Mouse (Mus musculus): ENCODE data around the gene Arhgap32. TPM values are rescaled to one million over a fixed set of nuclear protein-coding genes. Genes with fewer than 3 reads are reported as not detected.

Arhgap32 gene
- polyA plus RNA-seq, 1 experiment from 2014 or later: 7.3 TPM

Small RNA genes lying within 50 kb of the gene (microRNA-seq; reads per million reads assigned to microRNA genes)
- gene Gm44453: not detected

Other genes with a start within 250 kb of the Arhgap32 start
- gene Barx2, start 202.7 kb upstream of the Arhgap32 start, polyA plus RNA-seq (2015; fragmentation: Nextera tagmentation; extraction: Ambion mirVana): 1.6 and 2.2 TPM in 2 replicates
- gene Kcnj5, start 228.2 kb downstream of the Arhgap32 start, polyA plus RNA-seq (2015; fragmentation: Nextera tagmentation; extraction: Ambion mirVana): 0.32 and 0.74 TPM in 2 replicates

All from embryonic facial prominence, embryonic 13.5 days (tissue).